Mouse (Mus musculus) liver, embryonic 14.5 days (tissue): ENCODE results near the gene Eno3.

Source experiments
- CTCF ChIP-seq: IDR thresholded peaks from 2 replicates; pipeline ENCODE4 v1.5.1; 2016; ENCODE audit warnings: antibody characterized with exemption, low read depth, control low read depth
- EP300 ChIP-seq: IDR thresholded peaks from 2 replicates; pipeline ENCODE4 v1.6.1; 2016; ENCODE audit warnings: antibody characterized with exemption, low read depth

DNA sequence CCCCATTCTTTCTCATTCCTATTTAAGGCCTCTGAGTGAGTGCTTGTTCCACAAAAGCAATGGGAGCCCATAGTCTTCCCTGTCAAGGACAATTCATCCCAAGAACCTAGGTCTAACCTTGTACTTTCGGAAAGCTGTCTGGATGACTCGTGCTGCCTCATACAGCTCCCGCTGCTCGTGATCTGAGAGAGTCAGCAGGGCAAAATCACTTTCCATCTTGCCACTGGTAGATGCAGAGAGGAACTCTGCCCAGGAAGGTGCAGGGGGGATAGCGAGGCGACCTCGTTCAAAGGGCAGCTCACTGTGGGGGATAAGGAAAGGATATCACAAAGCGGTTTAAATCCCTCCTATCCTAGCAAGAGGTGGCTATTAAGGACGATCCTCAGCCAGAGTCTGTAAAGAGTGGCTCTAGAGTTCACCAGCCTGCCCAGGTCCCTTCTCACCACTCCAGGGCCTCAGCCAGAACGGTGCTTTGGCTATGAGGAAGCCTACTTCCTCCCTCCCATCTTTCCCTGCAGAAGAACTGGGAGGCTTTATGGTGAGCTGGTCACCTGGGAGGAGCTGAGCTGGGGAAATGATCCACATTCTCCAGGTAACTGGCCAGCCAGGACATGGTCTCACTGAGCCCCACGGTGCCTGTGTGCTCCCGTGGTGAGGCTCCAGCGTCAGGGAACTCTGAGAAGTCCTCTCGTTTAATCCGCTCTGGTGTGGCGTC, 14.5 kb downstream of the Eno3 start:
- TF ChIP-seq CTCF (no peak), EP300 (no peak)
